Comparison of ENCODE assay signal across 7 mouse cellular contexts in genomic region chr9:66591851-66592645, GRCm38 (mm10). TPM values are rescaled to one million over a fixed set of nuclear protein-coding genes. Genes with fewer than 3 reads are reported as not detected.
DNase-seq lines count a peak whose midpoint lies in the region; ATAC-seq and TF ChIP-seq lines count a peak whose summit lies in the region.

No protein-coding gene starts in this region.

- H3K9ac ChIP-seq in ES-Bruce4 (ENCODE audit: low read depth, poor library complexity, severe bottlenecking) = peak overlapping the region; percentile 99
- peak overlapping the region; percentile 93 for H3K9ac ChIP-seq in embryonic facial prominence, embryonic 14.5 days (ENCODE audit: low read depth, low read length)
- H3K9ac ChIP-seq in heart, embryonic 15.5 days = peak overlapping the region; percentile 97
- H3K9ac ChIP-seq in midbrain, embryonic 12.5 days (replicated peaks) = peak overlapping the region; percentile 98

- peak; percentile 64 for DNase-seq in embryonic facial prominence, embryonic 14.5 days (ENCODE audit: low spot score)
- peak; percentile 61 to 73 for DNase-seq in kidney, postnatal 25 days
- peak; percentile 46 to 76 for DNase-seq in spleen, postnatal 4 days (ENCODE audit: low spot score in 2 of 2)

- H3K27me3 ChIP-seq in ES-Bruce4 (ENCODE audit: control insufficient read depth, insufficient read depth, low read length, poor library complexity, severe bottlenecking) = peaks cover 4% of the 10 kb centered on the region; the same call in 1 of the 2 replicates
- no peaks in the 10 kb centered on the region for H3K27me3 ChIP-seq in embryonic facial prominence, embryonic 14.5 days (replicated peaks; ENCODE audit: control insufficient read depth, insufficient read depth, low read length)
- no peaks in the 10 kb centered on the region for H3K27me3 ChIP-seq in heart, embryonic 15.5 days
- H3K27me3 ChIP-seq in midbrain, embryonic 12.5 days = peaks cover 10% of the 10 kb centered on the region

- no peak overlapping the region for H3K27ac ChIP-seq in ES-Bruce4 (ENCODE audit: insufficient read depth, low read length)
- peak overlapping the region; percentile 93 for H3K27ac ChIP-seq in embryonic facial prominence, embryonic 14.5 days (replicated peaks; ENCODE audit: low read depth, low read length)
- H3K27ac ChIP-seq in heart, embryonic 15.5 days = peak overlapping the region; percentile 96
- H3K27ac ChIP-seq in midbrain, embryonic 12.5 days (replicated peaks) = peak overlapping the region; percentile 95

- peak overlapping the region; percentile 98 for H3K4me3 ChIP-seq in ES-Bruce4 (ENCODE audit: low read depth, low read length)
- peak overlapping the region; percentile 96 for H3K4me3 ChIP-seq in embryonic facial prominence, embryonic 14.5 days (ENCODE audit: low read depth, low read length)
- peak overlapping the region; percentile 95 for H3K4me3 ChIP-seq in heart, embryonic 15.5 days
- H3K4me3 ChIP-seq in midbrain, embryonic 12.5 days = peak overlapping the region; percentile 98

- WGBS in embryonic facial prominence, embryonic 14.5 days = under 1% methylated on average over 23 of the region's 83 CpGs
- WGBS in heart, embryonic 15.5 days = under 1% methylated on average over 45 of the region's 83 CpGs
- WGBS in midbrain, embryonic 12.5 days = under 1% methylated on average over 63 of the region's 83 CpGs

- ATAC-seq in activated CD4-positive, CD25-positive, alpha-beta regulatory T cell, adult 4 months = peak; percentile 0
- ATAC-seq in embryonic facial prominence, embryonic 14.5 days (ENCODE audit: low read depth) = peak; percentile 48
- ATAC-seq in heart, embryonic 15.5 days (replicated peaks; ENCODE audit: insufficient number of reproducible peaks, insufficient read depth, low FRiP score, low read depth) = peak; percentile 56
- peak; percentile 64 for ATAC-seq in midbrain, embryonic 12.5 days (ENCODE audit: low FRiP score, low read depth)

- no peak for TF ChIP-seq CTCF in ES-Bruce4 (IDR thresholded peaks at IDR 0.05; ENCODE audit: low read depth, low read length)

- H3K9me3 ChIP-seq in ES-Bruce4 (replicated peaks; ENCODE audit: control insufficient read depth, insufficient read depth, low read length, poor library complexity, severe bottlenecking) = no peaks in the 10 kb centered on the region
- H3K9me3 ChIP-seq in embryonic facial prominence, embryonic 14.5 days (ENCODE audit: control insufficient read depth, low read length) = no peaks in the 10 kb centered on the region
- H3K9me3 ChIP-seq in heart, embryonic 15.5 days (replicated peaks) = no peaks in the 10 kb centered on the region
- no peaks in the 10 kb centered on the region for H3K9me3 ChIP-seq in midbrain, embryonic 12.5 days

- no peaks in the 10 kb centered on the region for H3K4me1 ChIP-seq in ES-Bruce4 (ENCODE audit: control insufficient read depth, insufficient read depth, low read length)
- peaks cover 50% of the 10 kb centered on the region for H3K4me1 ChIP-seq in embryonic facial prominence, embryonic 14.5 days (ENCODE audit: control insufficient read depth, insufficient read depth, low read length)
- H3K4me1 ChIP-seq in heart, embryonic 15.5 days (replicated peaks) = peaks cover 37% of the 10 kb centered on the region
- peaks cover 52% of the 10 kb centered on the region for H3K4me1 ChIP-seq in midbrain, embryonic 12.5 days

- TF ChIP-seq EP300 in ES-Bruce4 (IDR thresholded peaks at IDR 0.05; ENCODE audit: insufficient read depth, low read depth, low read length) = no peak

- no peaks in the 10 kb centered on the region; the same call in 1 of the 2 replicates for H3K36me3 ChIP-seq in ES-Bruce4 (ENCODE audit: control insufficient read depth, insufficient read depth, low read length, poor library complexity, severe bottlenecking)
- H3K36me3 ChIP-seq in embryonic facial prominence, embryonic 14.5 days (ENCODE audit: control insufficient read depth, insufficient read depth, low read length) = no peaks in the 10 kb centered on the region
- no peaks in the 10 kb centered on the region for H3K36me3 ChIP-seq in heart, embryonic 15.5 days
- no peaks in the 10 kb centered on the region for H3K36me3 ChIP-seq in midbrain, embryonic 12.5 days

- TF ChIP-seq POLR2A in ES-Bruce4 (IDR thresholded peaks at IDR 0.05; ENCODE audit: insufficient read depth, low read length) = no peak

- peak overlapping the region; percentile 73 for H3K4me2 ChIP-seq in embryonic facial prominence, embryonic 14.5 days (ENCODE audit: low read depth, low read length)
- peak overlapping the region; percentile 81 for H3K4me2 ChIP-seq in heart, embryonic 15.5 days
- H3K4me2 ChIP-seq in midbrain, embryonic 12.5 days (replicated peaks) = peak overlapping the region; percentile 73

RNA-seq across cellular contexts. Expression of gene Usp3, which starts 0.9 kb away (rescaled TPM):
- 51.5 and 60.2 TPM in 2 replicates for polyA plus RNA-seq in ES-Bruce4 (2011; ENCODE audit: insufficient read depth, insufficient read length, low read depth, missing spikeins)
- 100 to 1,000 TPM in 1 of 2 experiments, 10 to 100 TPM in 1; 95.5 to 156 TPM for polyA plus RNA-seq in activated CD4-positive, CD25-positive, alpha-beta regulatory T cell, adult 4 months (2017; shearing (Covaris generic))
- polyA plus RNA-seq in embryonic facial prominence, embryonic 14.5 days (2014; fragmentation: Nextera tagmentation; extraction: Ambion mirVana) = 49.6 and 61.0 TPM in 2 replicates
- polyA plus RNA-seq in heart, embryonic 15.5 days (2015; fragmentation: Nextera tagmentation; extraction: Ambion mirVana) = 30.5 and 35.6 TPM in 2 replicates
- 100 and 104 TPM in 2 replicates for polyA plus RNA-seq in midbrain, embryonic 12.5 days (2016; fragmentation: Nextera tagmentation; extraction: Ambion mirVana)

Comparison
In these comparisons a context has a peak if more than half of its experiments do, and no peak if none do; other contexts are left out.
1. ATAC-seq: peak in every context shown above with its lines; median percentile 64 in midbrain, embryonic 12.5 days; 56 in heart, embryonic 15.5 days; 48 in embryonic facial prominence, embryonic 14.5 days; 0 in activated CD4-positive, CD25-positive, alpha-beta regulatory T cell, adult 4 months.